Mouse (Mus musculus) frontal cortex, postnatal 14 days (tissue): ENCODE data around the gene Arhgef39.
A peak's percentile ranks its signal among the peaks of the same experiment; 100 is the strongest.

ENCODE experiments used
- DNase-seq, 2 experiments: peaks; one replicate each; pipeline ENCODE4 v3.0.0; 2022; ENCODE audit warnings: low spot score in 2 of 2

The Arhgef39 gene

GRCm38 (mm10) chr4:43478906-43479832 lies 20.3 kb downstream of the Arhgef39 start:
- DNase-seq = peak in 1 of 2 experiments; percentile 40

- no peak for DNase-seq
These were observed 21.0 kb downstream of the Arhgef39 start for GRCm38 (mm10) chr4:43478534-43478858.

GRCm38 (mm10) chr4:43477857-43478533 lies 21.5 kb downstream of the Arhgef39 start:
- DNase-seq = peak; percentile 76

- no peak for DNase-seq
These were observed 22.9 kb downstream of the Arhgef39 start for GRCm38 (mm10) chr4:43476604-43477003.

GRCm38 (mm10) chr4:43473636-43474035 lies 25.9 kb downstream of the Arhgef39 start:
- no peak for DNase-seq

GRCm38 (mm10) chr4:43470301-43470700 lies 29.2 kb downstream of the Arhgef39 start:
- no peak for DNase-seq

GRCm38 (mm10) chr4:43466872-43467271 lies 32.6 kb downstream of the Arhgef39 start:
- DNase-seq = no peak

GRCm38 (mm10) chr4:43465935-43466334 lies 33.6 kb downstream of the Arhgef39 start:
- DNase-seq = no peak

GRCm38 (mm10) chr4:43463102-43463501 lies 36.4 kb downstream of the Arhgef39 start:
- DNase-seq = no peak

- DNase-seq = no peak
These were observed 42.4 kb downstream of the Arhgef39 start for GRCm38 (mm10) chr4:43457124-43457523.

GRCm38 (mm10) chr4:43456470-43456869 lies 43.0 kb downstream of the Arhgef39 start:
- no peak for DNase-seq

- no peak for DNase-seq
These were observed 45.3 kb downstream of the Arhgef39 start, which contains the start of gene Cd72 for GRCm38 (mm10) chr4:43454041-43454836. TSS of gene Cd72 (minus strand) at chr4:43454628.

- no peak for DNase-seq
These were observed 46.1 kb downstream of the Arhgef39 start for GRCm38 (mm10) chr4:43453413-43453812.

GRCm38 (mm10) chr4:43452315-43452714 lies 47.2 kb downstream of the Arhgef39 start:
- DNase-seq = no peak

GRCm38 (mm10) chr4:43448554-43448953 lies 50.9 kb downstream of the Arhgef39 start:
- DNase-seq = no peak

GRCm38 (mm10) chr4:43447251-43447650 lies 52.2 kb downstream of the Arhgef39 start:
- no peak for DNase-seq
